Mouse (Mus musculus): ENCODE data around the gene Fgfr2.

DNA sequence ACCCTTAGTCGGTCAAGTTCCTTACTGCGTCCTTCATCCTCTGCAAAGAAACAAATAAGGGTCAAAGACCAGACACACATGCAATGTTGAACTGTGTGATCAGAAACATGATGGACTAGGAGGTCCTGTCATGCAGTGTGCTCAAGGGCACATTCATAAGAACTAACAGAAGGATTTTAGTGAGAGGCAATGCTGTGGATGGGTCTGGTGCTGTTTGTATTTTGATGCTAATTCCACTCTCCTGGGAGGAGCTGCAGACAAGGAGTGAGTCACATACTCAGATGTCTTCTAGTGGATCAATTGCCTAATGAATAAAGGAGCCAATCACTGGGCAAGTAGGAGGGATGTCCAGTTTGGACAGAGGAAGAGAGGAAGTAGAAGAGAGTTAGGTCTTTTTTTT, 2728.5 kb downstream of the Fgfr2 start:
- no peak for TF ChIP-seq CTCF (IDR thresholded peaks at IDR 0.05; ENCODE audit: control insufficient read depth, insufficient read depth, insufficient replicate concordance, low read depth, low read length)
- no peak for TF ChIP-seq POLR2A (IDR thresholded peaks at IDR 0.05; ENCODE audit: control insufficient read depth, low read depth, low read length)
